Mouse (Mus musculus) kidney, postnatal 36 days (tissue): ENCODE measurements around the gene Iqck.
A peak's percentile ranks its signal among the peaks of the same experiment; 100 is the strongest.

Experiments used
- DNase-seq, 2 experiments: peaks; one replicate each; pipeline ENCODE4 v3.0.0; 2021 to 2022; ENCODE audit warnings: mixed read lengths in 2 of 2

Iqck gene

DNA sequence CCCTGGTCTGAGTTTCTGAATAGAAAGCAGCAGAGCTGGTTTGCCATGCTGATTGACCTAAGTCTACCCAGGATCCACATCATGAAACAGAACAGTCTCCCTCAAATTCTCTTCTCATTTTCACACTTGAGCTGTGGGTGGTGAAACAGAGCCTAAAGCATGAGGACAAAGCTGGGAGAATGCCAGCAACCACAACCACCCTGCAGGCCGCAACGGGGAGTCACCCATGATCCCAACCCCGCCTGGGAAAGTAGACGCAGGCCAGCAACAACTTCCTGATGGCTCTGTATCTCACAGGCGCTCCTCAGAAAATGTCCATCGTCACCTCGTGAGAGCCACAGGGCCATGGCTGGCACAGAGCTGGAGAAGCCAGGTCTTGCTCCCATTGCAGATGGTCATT, 4.0 kb upstream of the Iqck start:
- no peak for DNase-seq

DNA sequence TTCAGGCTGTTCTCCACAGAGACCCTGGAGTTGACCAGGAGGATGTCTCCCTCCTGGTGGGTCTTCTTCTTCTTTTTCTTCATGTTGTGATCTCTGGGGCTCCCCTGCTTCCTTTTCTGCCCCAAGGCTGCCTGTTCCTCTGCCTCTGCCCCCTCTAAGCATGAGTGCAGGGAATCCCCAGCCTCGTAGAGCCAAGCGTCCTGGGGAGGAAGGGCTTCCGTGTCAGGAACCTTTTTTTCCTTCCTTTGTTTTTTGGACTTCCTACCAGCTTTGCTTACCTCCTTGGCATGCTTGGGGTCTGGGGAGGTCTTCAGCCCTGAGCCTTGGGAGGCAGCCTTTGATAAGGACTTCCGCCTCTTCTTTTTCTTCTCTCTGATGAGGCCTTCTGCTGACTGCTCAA, 2.9 kb upstream of the Iqck start:
- DNase-seq: no peak

DNA sequence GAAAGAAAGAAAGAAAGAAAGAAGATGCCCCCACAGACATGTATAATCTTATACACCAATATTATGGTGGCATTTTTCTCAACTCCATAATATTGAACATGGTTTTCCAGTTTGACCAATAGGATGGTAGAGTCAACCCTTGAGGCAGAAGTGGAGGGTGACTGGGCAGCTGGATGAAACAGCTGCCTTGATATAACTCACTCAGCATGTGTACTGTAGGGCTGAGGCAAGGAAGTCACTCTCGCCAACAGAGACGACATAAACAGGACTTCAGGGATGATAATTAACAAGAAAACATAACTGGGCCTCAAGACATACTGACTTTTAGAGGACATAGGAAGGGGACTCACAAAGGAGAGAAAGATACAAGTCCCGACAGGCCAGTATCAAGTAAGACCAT, 946 bp upstream of the Iqck start:
- no peak for DNase-seq

DNA sequence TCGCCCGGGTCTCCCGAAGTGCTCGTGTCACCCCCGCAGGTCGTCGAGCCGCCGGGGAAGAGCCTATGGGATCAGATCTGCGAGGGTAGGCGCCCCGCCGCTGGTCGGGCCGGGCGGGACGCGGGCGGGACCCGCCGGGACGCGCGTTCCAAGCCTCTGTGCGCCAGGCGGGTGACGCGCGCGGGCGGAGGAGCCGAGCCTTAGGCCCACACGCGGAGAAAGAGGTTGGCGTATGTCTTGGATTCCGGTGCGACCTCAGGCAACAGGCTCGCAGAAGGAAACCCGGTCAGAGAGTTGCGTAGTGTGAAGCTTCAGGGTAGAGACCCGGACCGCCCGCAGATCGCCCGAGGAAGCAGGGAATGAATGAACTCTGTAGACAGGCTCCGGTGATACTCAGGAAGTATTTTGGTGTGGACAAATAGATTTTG, 339 bp downstream of the Iqck start, which contains the start of gene Knop1:
TSS of gene Knop1 (minus strand) at position 378 of the 428 bp plus-strand sequence.
- DNase-seq: no peak

DNA sequence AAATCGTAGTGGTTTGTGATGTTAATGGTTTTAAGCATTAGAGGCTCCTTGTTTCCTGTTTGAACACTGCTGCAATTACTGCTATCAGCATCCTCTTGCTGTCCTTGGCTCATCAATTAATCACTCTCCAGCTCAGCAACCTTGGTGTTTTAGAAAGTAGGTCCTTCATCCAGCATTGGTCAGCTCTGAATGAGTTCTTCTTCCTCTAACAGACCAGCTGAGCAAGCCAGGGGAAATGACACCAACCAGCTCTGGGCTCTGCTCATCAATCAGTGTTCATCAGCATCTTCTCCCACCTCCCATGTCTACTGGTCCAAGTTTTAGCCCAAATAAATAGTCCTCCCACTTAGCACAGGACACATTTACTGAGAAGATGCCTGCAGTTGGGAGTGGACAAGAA, 3.1 kb downstream of the Iqck start:
- no peak for DNase-seq

DNA sequence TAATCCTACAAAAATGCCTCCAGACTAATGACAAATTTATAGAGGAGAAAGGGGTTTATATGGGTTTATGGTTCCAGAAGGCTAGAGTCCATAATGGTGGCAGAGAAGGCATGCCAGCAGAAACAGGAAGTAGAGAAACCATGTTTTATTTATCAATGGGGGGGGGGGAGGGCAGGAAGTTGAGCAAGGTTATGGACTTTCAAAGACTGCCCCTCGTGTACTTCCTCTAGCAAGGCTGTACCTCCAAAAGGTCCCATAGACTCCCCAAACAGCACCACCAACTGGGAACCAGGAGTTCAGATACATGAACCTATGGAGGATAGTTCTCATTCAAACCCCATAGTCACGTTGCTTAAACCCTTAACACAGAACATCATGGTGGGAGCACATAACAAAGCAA, 9.8 kb downstream of the Iqck start:
- DNase-seq: no peak

DNA sequence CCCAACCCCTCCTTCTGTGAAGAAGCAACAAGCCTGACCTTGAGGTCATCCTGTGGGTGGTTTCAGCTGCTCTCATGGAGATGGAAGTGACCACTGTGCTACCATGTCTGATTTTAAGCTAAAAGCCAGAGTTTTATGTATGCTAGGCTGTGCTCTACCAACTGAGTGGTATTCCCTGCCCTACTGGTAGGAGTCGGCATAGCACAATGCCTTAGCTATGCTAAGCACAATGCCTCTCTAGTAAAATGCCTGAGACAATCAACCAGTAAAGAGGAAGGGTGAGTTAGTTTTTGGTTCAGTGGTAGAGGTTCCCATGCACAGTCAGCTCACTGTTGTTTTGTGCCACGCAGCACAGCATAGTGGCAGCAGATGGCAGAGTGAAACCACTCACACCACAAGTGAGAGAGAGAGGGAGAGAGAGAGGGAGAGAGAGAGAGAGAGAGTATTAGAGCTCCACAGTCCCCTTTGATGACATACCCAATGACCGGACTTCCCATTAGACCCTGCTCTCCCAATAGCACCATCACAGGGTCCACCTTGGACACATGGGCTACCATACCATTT, 24.0 kb downstream of the Iqck start:
- no peak for DNase-seq

DNA sequence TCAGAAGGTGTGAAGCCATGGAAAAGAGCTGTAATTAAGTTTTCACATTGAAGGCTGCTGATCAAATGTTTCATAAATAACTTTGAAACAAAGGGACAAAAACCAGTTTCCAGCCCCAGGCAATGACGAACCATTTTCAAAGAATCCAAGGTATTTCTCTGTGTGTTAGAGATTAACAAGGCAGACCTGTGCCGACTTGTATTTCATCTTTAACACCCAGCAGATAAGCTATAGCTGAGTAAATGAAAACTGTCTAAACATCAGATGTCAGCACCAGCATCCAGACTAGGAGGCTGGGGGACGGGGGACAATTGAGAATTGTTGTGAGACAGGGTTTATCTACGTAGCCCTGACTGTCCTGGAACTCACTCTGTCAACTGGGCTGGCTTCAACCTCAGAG, 28.4 kb downstream of the Iqck start:
- DNase-seq: no peak

DNA sequence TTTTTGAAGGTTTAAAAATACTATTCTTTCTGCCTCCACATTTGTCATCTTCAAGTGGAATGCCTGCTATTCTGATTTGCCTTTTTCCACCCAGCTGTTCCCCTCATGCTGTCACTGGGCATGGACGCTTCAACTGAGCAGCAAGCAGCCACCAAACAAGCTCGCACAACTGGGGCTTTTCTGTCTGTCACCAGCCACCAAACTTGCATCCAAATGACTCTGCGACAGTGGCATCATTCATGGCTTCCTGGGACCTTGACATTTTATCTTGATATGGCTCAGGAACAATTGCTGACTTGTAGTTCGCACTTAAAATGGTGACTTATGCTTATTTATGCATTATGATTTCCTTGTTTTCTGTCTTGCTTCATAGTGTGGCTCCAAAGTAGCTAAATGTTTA, 29.4 kb downstream of the Iqck start:
- DNase-seq: no peak

DNA sequence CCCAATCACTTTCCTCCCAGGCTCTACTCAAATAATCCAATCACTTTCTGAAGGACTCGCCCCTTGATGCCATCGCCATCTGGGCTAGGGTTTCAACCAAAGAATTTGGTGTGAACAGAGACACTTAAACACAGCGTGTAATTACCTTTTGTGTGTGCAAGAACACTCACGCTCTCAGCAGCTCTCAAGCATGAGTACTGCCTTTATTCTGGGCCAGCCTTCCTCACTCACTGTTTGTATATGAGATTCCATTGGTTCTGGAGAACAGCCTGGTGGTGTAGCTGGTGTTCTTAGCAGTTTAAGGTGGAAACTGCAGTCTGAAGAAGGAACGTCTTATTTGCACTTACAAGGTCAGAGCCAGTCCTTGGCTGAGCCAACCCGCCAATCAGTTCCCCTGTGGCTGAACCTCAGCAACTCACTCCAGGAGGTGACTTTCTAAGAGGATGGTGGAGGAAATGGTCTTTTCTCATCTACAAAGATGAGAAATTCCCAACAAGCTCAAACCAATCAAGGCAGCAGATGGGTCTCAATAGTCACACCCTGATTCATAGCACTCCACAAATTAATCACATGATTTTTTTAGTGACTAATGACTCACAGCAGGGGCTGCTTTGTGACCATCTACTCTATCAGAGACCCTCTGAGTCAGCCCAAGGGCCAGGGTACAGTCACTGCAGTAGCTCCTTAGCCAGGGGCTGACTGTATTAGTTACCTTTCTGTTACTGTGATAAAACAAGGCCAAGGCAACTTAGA, 31.9 kb downstream of the Iqck start:
- no peak for DNase-seq

DNA sequence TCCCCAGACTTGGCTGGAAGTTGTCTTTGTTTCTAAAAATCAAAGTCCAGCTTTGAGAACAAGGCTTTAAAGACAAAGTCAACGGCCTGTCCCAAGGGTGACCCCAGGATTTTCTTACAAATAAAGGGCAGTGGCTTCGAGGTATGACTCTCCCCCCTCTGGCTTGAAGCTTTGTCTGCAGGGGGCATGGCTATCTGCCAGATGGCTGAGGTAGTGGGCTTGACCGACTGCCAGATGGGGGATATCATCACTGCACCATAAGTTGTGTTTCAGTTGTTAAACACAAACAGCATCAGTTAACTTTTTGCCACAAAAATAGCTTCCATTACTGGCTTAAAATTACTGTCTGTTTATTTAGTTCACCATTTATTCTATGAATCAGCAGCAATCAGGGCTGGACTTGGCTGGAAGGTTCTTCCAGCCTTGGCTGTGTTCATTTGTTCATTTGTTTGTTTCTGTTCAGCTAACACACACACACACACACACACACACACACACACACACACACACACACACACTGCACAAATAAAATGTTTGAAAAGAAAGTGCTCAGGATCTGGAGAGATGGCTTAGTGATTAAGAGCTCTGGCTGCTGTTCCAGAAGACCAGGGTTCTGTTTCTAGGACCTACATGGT, 33.6 kb downstream of the Iqck start:
- DNase-seq: no peak

DNA sequence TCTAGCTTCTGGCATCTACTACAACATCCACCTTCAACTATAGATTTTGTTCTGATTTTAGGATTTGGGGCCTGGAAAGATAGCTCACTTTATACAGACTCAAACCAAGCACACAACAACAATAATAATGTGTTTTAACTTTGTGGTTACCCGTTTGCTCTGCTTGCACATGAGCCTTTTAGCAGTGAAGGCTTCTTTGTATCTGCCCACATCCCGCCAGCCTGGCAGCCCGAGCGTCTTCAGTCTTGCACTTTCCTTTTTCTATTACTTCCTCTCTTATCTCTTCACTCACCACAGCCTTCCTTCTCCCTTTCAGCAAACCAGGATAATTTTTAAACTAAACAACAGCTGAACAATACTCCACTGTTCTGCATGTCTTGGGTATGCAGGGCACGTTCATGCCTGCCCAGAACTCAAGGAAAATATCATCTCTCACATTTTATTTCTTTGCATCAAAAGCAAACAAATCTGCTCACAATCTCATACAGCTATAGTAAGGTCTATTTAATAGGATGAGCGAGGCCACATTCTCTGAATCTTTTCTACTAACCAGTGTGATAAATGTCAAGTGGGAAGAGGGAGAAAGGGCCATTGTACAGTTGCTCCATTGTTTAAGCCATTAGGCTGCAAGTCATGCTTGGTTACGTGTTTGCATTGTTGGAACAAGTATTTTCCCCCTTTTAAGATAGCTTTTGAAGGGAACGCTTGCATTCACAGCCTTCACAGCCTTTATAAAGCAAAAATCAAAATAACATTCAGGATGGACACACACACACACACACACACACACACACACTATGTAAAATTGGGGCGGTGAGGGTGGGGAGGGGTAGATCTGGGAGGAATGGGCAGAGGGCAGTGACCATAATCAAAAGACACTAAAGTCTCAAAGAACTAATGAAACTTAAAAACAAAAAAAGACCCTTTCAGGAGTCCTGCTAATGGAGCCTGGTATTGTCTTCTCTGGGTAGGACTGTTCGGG, 40.2 kb downstream of the Iqck start:
- DNase-seq: no peak

DNA sequence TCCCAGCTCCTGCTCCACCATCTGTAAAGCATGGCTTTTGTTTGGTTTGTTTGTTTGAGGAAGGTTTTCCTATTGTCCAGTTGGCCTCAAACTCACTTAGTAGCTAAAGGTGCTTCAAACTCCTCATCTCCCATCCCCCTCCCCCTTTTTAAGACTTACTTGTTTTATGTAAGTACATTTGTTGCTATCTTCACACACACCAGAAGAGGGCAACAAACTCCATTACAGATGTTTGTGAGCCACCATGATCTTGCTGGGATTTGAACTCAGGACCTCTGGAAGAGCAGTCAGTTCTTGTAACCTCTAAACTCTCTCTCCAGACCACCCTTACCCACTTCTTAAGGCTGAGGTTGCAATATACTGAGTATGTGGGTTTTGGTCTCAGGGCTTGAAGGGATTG, 42.5 kb downstream of the Iqck start:
- no peak for DNase-seq

DNA sequence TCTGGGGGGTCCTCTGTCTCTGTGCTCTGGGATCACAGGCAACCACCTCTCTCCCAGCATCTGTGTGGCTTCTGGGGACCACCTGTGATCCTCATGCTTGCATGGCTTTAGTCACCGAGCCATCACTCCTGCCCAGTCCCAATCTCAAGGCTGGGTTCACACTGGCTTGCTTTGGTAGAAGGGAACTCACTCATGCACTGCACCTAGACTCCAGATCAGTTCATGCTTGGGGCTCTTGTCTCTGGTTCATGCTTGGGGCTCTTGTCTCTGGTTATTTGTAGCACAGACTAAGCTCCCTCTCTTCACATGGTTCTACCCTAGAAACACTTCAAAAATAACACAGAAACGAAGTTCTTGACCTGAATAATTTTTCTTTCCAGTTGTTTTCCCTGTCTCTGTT, 44.5 kb downstream of the Iqck start:
- no peak for DNase-seq

DNA sequence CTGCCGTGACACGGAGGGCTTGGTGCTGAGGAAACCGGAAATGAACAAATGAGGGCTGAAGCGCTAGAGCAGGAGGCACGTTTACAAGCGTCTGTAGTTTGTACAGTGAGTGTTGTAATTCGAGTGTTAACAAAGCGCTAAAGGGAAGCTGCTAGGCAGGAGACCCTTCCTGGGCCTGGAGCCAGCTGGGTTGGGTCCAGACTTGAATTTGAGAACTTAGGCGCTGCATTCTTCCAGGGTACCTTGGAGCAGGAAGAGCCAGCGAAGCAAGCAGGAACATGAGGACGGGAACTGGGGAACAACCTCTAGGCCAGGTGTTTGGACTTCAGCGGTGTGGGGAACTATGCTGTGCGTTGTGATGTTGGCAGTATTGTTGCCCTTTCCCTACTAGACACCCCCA, 47.4 kb downstream of the Iqck start:
- DNase-seq: peak; percentile 2 to 21

DNA sequence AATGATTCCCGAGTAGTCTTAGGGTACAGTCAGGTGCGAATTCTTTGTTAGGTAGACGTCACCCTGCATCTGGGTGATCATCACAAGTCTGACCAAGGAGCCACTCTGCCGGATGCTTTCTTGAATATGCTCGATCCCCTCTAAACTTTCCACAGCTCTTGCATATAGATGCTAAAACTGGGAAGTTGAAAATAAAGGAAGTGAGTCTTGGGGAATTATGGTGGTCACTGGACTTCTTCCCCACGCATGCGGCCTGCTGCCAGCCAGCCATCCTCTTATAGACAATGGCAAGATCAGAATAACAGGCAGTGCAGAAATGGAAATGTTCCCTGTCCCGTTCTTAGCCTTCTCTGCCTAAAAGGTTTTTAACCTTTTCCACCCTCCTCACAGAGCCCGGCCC, 48.3 kb downstream of the Iqck start:
- DNase-seq: no peak

DNA sequence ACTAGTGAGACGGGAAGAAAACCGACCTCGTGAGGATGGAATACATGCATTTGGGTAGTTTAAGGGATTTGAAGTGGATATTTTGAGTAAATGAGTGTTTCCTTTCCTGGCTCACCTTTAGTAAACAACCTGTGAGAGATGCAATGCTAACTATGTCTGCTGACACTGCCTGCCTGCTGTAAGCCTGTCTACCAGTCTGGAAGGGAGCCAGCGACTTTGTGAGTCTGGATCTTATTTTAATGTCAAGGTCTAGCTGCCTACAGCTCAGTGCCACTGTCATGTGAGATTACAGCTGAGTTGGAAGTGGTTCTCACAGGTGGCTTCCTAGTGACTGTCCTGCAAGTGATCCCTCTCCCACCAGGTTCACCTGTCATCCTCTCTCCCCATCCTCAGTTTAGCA, 49.0 kb downstream of the Iqck start:
- DNase-seq: no peak

DNA sequence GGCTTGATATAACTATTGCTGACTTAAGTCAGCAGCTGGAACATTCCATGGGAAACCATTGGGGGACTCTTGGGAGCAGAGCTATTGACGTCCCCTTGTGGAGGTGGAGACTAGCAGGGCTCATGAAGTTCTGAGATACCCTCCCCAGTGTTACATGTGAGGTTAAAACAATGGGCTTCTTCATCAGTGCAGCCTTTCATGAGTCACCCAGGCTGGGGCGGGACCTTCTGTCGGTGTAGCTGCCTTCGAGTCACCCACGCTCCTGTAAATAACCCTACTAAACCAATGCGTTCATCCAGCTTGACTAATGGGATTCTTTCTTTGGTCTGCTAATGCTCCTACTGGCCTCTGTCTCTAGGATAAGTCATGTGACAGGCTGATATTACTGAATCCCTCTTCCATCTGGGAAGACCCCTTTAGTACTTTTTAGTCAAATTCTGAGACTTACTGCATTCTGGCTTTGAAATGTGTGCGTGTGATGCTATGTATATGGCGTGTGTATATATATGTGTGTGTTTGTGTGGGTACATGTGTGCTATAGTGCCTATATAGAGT, 53.5 kb downstream of the Iqck start:
- no peak for DNase-seq

DNA sequence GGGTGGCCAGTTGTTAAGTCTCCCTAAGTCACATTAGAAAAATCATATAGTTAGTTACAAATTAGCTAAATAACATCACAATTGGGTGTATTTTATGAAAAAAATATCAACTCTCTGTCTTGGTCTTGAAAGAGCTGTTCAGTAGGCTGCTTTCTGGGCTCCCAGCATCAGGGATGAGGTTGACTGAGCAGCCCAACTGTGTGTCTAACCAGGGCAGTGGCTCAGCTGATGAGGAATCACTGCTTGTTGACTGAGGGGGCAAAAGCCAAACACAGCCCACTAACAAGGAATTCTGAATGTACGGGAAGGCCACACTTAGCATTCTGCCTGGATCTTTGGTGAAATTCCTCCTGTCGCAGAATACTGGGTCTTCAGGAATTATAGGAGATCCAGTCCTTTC, 54.9 kb downstream of the Iqck start:
- DNase-seq: no peak

DNA sequence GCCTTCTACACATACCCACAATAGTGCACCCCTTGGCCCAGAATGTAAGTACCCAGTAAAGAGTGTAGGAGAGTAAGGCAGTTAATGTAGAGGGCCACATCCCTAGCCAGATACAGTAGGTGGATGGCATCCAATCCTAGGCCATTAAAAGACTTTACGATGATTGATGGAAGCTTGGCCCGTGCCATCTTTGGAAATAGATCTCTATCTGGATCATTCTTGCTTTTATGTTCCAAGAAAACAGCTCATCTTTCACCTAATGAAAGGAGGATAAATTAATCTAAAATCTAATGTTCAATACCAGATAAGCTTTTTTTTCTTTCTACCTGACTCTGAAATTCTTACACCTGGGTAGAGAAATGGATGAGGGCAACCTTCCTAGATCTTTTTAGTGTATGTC, 55.6 kb downstream of the Iqck start:
- DNase-seq: no peak

DNA sequence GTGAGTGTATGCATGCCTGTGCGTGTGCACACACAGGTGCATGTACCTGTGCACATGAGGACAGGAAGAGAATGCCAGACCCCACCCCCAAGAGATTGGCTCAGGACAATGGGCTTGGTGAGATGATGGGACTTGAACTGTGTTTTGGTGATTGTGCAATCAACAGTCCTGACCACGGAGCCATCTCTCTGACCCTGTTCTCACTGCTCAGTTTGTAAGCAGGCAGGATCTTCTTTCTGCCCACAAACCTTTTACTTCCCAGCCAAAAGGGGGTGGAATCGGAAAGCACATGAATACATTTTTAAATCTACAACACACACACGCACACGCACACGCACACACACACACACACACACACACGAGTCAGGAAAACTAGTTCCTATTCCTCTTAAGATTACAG, 56.0 kb downstream of the Iqck start:
- no peak for DNase-seq

DNA sequence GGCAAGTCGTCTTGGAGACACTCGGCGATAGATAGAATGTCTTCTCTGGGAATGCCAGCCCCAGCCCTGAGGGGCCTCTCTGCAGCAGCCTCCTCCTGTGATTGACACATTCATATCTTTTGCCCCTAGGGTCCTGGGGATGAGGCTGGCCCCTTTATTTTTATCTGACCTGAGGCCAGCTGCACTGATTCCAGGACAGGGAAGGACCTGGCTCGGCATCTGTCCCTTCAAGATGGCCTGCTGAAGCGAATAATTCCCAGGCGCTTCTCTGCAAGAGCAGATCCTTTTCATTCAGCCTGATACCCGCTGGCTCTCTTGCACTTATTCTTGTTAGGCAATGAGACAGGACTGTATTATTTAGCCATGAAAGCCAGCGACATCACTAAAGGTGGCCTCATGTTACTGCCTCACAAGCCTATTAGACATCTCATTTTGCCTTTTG, 56.5 kb downstream of the Iqck start:
- no peak for DNase-seq
